Mouse (Mus musculus): Measurements from ENCODE around the gene Aldh3b2.

- no peak for TF ChIP-seq GATA1 (IDR thresholded peaks at IDR 0.05; ENCODE audit: borderline replicate concordance, low read length)
- no peak for TF ChIP-seq FLI1 (IDR thresholded peaks at IDR 0.05; ENCODE audit: low read length)
Observed at GRCm38 (mm10) chr19:3926685-3927084, 45.4 kb upstream of the Aldh3b2 start.
